Mouse (Mus musculus): Measurements from ENCODE around the gene Olfr960. TPM values are rescaled to one million over a fixed set of nuclear protein-coding genes. Genes with fewer than 3 reads are reported as not detected.
A peak's percentile ranks its signal among the peaks of the same experiment; 100 is the strongest.

Olfr960 gene
- not detected in 2 replicates for polyA plus RNA-seq (2015; fragmentation: Nextera tagmentation; extraction: Ambion mirVana)

- H3K36me3 ChIP-seq, result no peaks in the 10 kb centered on the region
- no peak for ATAC-seq (ENCODE audit: low FRiP score)
- no peak within 1 kb of the TSS for H3K27ac ChIP-seq
- no peaks in the 10 kb centered on the region for H3K9me3 ChIP-seq
- H3K9ac ChIP-seq, result no peak within 1 kb of the TSS
- 76% methylated on average over 1 of the region's 1 CpGs for WGBS
- no peak within 1 kb of the TSS for H3K4me2 ChIP-seq
- H3K4me1 ChIP-seq (replicated peaks), result no peaks in the 10 kb centered on the region
- H3K27me3 ChIP-seq, result no peaks in the 10 kb centered on the region
- no peak within 1 kb of the TSS for H3K4me3 ChIP-seq
Measured at GRCm38 (mm10) chr9:39621073-39621472, at the start of gene Olfr960. Gene Olfr960, plus strand, starts transcription at chr9:39621373.

- no peaks in the 10 kb centered on the region for H3K27me3 ChIP-seq
- H3K4me3 ChIP-seq, result no peak within 1 kb of the TSS
- H3K4me1 ChIP-seq (replicated peaks), result no peaks in the 10 kb centered on the region
- H3K27ac ChIP-seq, result no peak within 1 kb of the TSS
- no peaks in the 10 kb centered on the region for H3K9me3 ChIP-seq
- ATAC-seq (ENCODE audit: low FRiP score), result no peak
- no peak within 1 kb of the TSS for H3K4me2 ChIP-seq
- no peaks in the 10 kb centered on the region for H3K36me3 ChIP-seq
- 79% methylated on average over 3 of the region's 3 CpGs for WGBS
- H3K9ac ChIP-seq, result no peak within 1 kb of the TSS
Measured at GRCm38 (mm10) chr9:39575469-39575868, 45.7 kb upstream of the Olfr960 start, which contains the start of gene Olfr959. Gene Olfr959, minus strand, starts transcription at chr9:39575569.

GRCm38 (mm10) chr9:39577050-39577449 is 44.1 kb upstream of the Olfr960 start:
- H3K4me2 ChIP-seq, result no peak overlapping the region
- H3K4me1 ChIP-seq (replicated peaks), result no peaks in the 10 kb centered on the region
- H3K27me3 ChIP-seq, result no peaks in the 10 kb centered on the region
- no peak overlapping the region for H3K4me3 ChIP-seq
- H3K9me3 ChIP-seq, result no peaks in the 10 kb centered on the region
- WGBS, result 88% methylated on average over 5 of the region's 5 CpGs
- H3K9ac ChIP-seq, result no peak overlapping the region
- no peaks in the 10 kb centered on the region for H3K36me3 ChIP-seq
- ATAC-seq (ENCODE audit: low FRiP score), result no peak
- no peak overlapping the region for H3K27ac ChIP-seq

- H3K27me3 ChIP-seq, result 0 out of 2 replicates have a peak, but pooled peaks cover 2% of the 10 kb centered on the region
- H3K4me1 ChIP-seq (replicated peaks), result peaks cover 13% of the 10 kb centered on the region
- peak overlapping the region; percentile 43 for H3K4me3 ChIP-seq
- H3K27ac ChIP-seq, result peak overlapping the region; percentile 78
- no peaks in the 10 kb centered on the region for H3K9me3 ChIP-seq
- H3K4me2 ChIP-seq, result peak overlapping the region; percentile 75
- WGBS, result under 1% methylated on average over 19 of the region's 19 CpGs
- ATAC-seq (ENCODE audit: low FRiP score), result peak; percentile 95
- H3K9ac ChIP-seq, result peak overlapping the region; percentile 64
- no peaks in the 10 kb centered on the region for H3K36me3 ChIP-seq
Measured at GRCm38 (mm10) chr9:39602536-39603332, 18.4 kb upstream of the Olfr960 start.

- WGBS, result 1% methylated on average over 9 of the region's 9 CpGs
- H3K4me2 ChIP-seq, result peak overlapping the region; percentile 75
- peaks cover 13% of the 10 kb centered on the region for H3K4me1 ChIP-seq (replicated peaks)
- H3K36me3 ChIP-seq, result no peaks in the 10 kb centered on the region
- no peaks in the 10 kb centered on the region for H3K9me3 ChIP-seq
- H3K27ac ChIP-seq, result peak overlapping the region; percentile 78
- peak overlapping the region; percentile 64 for H3K9ac ChIP-seq
- ATAC-seq (ENCODE audit: low FRiP score), result peak; percentile 70
- peak overlapping the region; percentile 43 for H3K4me3 ChIP-seq
- 0 out of 2 replicates have a peak, but pooled peaks cover 2% of the 10 kb centered on the region for H3K27me3 ChIP-seq
Measured at GRCm38 (mm10) chr9:39603333-39603845, 17.8 kb upstream of the Olfr960 start.

GRCm38 (mm10) chr9:39603999-39604453 is 17.1 kb upstream of the Olfr960 start, which contains the start of gene AW551984:
Gene AW551984, minus strand, starts transcription at chr9:39604403.
- ATAC-seq (ENCODE audit: low FRiP score), result peak; percentile 53; the same call in 1 of the 2 replicates
- Histone ChIP-seq H3K36me3 (no peaks in the 10 kb centered on the region), H3K9me3 (no peaks in the 10 kb centered on the region), H3K4me3 (peak within 1 kb of the TSS; percentile 43), H3K27ac (peak within 1 kb of the TSS; percentile 78), H3K4me1 (replicated peaks) (peaks cover 13% of the 10 kb centered on the region), H3K9ac (peak within 1 kb of the TSS; percentile 64), H3K4me2 (peak within 1 kb of the TSS; percentile 75), H3K27me3 (0 out of 2 replicates have a peak, but pooled peaks cover 2% of the 10 kb centered on the region)
- under 1% methylated on average over 8 of the region's 8 CpGs for WGBS

- Histone ChIP-seq H3K4me3 (no peak overlapping the region), H3K4me1 (replicated peaks) (peaks cover 9% of the 10 kb centered on the region), H3K27ac (no peak overlapping the region), H3K9ac (no peak overlapping the region), H3K4me2 (no peak overlapping the region), H3K27me3 (0 out of 2 replicates have a peak, but pooled peaks cover 2% of the 10 kb centered on the region), H3K9me3 (no peaks in the 10 kb centered on the region), H3K36me3 (no peaks in the 10 kb centered on the region)
- no peak for ATAC-seq (ENCODE audit: low FRiP score)
Measured at GRCm38 (mm10) chr9:39608497-39608896, 12.7 kb upstream of the Olfr960 start.

- no peaks in the 10 kb centered on the region for H3K4me1 ChIP-seq (replicated peaks)
- H3K36me3 ChIP-seq, result no peaks in the 10 kb centered on the region
- H3K9me3 ChIP-seq, result no peaks in the 10 kb centered on the region
- no peak within 1 kb of the TSS for H3K4me2 ChIP-seq
- no peak for ATAC-seq (ENCODE audit: low FRiP score)
- H3K4me3 ChIP-seq, result no peak within 1 kb of the TSS
- no peak within 1 kb of the TSS for H3K9ac ChIP-seq
- 0 out of 2 replicates have a peak, but pooled peaks cover under 1% of the 10 kb centered on the region for H3K27me3 ChIP-seq
- 70% methylated on average over 3 of the region's 3 CpGs for WGBS
- H3K27ac ChIP-seq, result no peak within 1 kb of the TSS
Measured at GRCm38 (mm10) chr9:39610355-39610754, 10.8 kb upstream of the Olfr960 start, which contains the start of gene Olfr148. Gene Olfr148, plus strand, starts transcription at chr9:39610655.

- no peaks in the 10 kb centered on the region for H3K9me3 ChIP-seq
- H3K27ac ChIP-seq, result no peak overlapping the region
- H3K9ac ChIP-seq, result no peak overlapping the region
- H3K4me3 ChIP-seq, result no peak overlapping the region
- WGBS, result 72% methylated on average over 1 of the region's 1 CpGs
- H3K4me1 ChIP-seq (replicated peaks), result no peaks in the 10 kb centered on the region
- H3K36me3 ChIP-seq, result no peaks in the 10 kb centered on the region
- no peak for ATAC-seq (ENCODE audit: low FRiP score)
- no peak overlapping the region for H3K4me2 ChIP-seq
- H3K27me3 ChIP-seq, result no peaks in the 10 kb centered on the region
Measured at GRCm38 (mm10) chr9:39611953-39612352, 9.2 kb upstream of the Olfr960 start.

- Histone ChIP-seq H3K4me1 (replicated peaks) (no peaks in the 10 kb centered on the region), H3K9me3 (no peaks in the 10 kb centered on the region), H3K4me2 (no peak overlapping the region), H3K27ac (no peak overlapping the region), H3K27me3 (no peaks in the 10 kb centered on the region), H3K9ac (no peak overlapping the region), H3K36me3 (no peaks in the 10 kb centered on the region), H3K4me3 (no peak overlapping the region)
- WGBS, result 95% methylated on average over 3 of the region's 3 CpGs
- no peak for ATAC-seq (ENCODE audit: low FRiP score)
Measured at GRCm38 (mm10) chr9:39623783-39624182, 2.6 kb downstream of the Olfr960 start.

- Histone ChIP-seq H3K27ac (no peak overlapping the region), H3K4me2 (no peak overlapping the region), H3K36me3 (no peaks in the 10 kb centered on the region), H3K9ac (no peak overlapping the region), H3K4me1 (replicated peaks) (no peaks in the 10 kb centered on the region), H3K27me3 (no peaks in the 10 kb centered on the region), H3K9me3 (no peaks in the 10 kb centered on the region), H3K4me3 (no peak overlapping the region)
- ATAC-seq (ENCODE audit: low FRiP score), result no peak
- 86% methylated on average over 2 of the region's 2 CpGs for WGBS
Measured at GRCm38 (mm10) chr9:39624711-39625110, 3.5 kb downstream of the Olfr960 start.

- WGBS, result 88% methylated on average over 2 of the region's 2 CpGs
- Histone ChIP-seq H3K4me3 (no peak overlapping the region), H3K4me2 (no peak overlapping the region), H3K9ac (no peak overlapping the region), H3K4me1 (replicated peaks) (no peaks in the 10 kb centered on the region), H3K9me3 (no peaks in the 10 kb centered on the region), H3K27ac (no peak overlapping the region), H3K36me3 (no peaks in the 10 kb centered on the region), H3K27me3 (no peaks in the 10 kb centered on the region)
- no peak for ATAC-seq (ENCODE audit: low FRiP score)
Measured at GRCm38 (mm10) chr9:39629069-39629468, 7.9 kb downstream of the Olfr960 start.
